Mouse (Mus musculus) CD4-positive, CD25-positive, alpha-beta regulatory T cell, adult 2 months (primary cell): Measurements from ENCODE around the gene Plcb3.

ENCODE experiments used
- DNase-seq: peaks from one replicate; pipeline ENCODE4 v3.0.0-alpha.2; 2012; ENCODE audit warnings: low read depth, low spot score

The Plcb3 gene

DNA sequence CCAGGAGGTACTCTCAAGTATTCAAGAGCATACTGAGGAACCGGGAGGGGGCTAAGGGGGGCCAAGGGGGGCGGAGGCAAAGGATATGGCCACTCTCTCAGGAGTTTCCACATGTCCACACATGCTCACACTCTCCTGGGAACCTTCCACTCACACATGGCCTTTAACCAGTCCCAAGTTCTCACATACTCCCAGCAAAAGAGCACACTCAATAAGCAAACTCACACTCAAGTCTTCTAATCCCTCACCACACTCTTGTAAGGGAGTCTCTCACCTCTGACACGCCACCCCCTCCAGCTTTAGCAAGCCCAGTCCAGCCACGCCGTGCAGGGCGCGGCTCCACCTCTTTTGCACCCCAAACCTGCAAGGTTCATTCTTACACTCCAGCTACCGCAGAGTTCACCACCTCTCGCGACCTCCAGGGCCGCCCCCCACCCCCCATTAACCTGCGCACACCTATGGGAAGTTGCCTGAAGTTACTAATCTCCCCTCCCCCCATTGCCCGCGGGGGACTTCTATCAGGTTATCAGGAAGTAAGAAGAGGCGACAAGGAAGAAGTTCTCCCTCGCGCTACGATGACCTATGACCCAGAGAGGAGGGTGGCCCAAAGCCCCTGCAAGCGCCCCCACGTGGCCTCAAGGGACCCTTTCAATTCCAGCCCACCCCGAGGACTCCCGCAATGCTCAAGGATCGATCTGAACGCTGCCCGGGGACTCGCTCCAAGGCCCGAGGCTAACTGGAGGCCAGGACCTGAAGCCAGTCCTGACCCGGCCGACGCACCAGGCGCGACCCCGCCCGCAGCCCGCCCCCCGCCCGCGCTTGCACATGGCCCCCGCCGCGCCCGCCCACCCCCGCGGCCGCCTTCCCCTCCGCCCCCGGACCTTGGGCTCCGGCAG lies 55.3 kb downstream of the Plcb3 start:
- peak; percentile 67 for DNase-seq

DNA sequence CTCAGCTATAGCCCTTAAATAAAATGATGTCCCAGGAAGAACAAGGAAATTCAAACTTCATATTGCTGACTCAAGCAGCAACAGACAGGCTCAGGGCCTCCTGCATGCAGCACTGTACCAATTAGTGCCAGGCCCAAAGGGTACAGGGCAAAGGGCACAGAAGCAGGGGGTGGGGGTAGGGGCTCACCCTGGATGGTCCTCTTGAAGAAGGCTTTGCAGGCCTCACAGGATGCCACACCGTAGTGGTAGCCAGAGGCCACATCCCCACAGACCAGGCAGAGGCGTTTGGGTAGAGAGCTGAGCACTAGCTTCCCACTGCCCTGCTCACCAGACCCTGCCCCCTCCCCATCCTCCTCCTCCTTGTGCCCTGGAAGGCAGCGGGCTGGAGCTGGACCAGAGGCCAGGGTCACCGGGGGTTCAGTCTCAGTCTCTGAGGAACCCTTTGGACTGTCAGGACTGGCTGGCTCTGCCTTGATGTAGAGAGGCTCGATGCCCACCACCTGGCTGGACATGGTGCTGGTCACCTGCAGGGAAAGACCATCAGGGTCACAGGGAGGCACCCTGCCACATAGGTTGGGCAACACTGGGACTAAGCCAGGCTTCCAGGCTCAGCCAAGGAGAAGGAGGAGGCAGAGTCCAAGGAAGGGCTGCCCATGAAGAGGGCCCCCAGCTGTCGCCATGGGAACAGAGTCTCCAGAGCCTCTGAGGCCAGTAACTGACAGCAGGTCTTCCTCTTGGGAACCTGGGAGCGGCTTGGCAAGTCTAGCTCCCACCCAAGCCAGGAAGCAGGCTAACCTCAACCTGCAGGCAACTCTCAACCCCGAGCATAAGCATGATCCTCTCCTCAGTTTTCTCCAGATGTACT lies 56.2 kb downstream of the Plcb3 start:
- DNase-seq: no peak

GRCm38 (mm10) chr19:6919431-6919830 lies 56.8 kb downstream of the Plcb3 start:
- no peak for DNase-seq

- DNase-seq: no peak
These were observed 57.9 kb downstream of the Plcb3 start for GRCm38 (mm10) chr19:6918321-6918720.

DNA sequence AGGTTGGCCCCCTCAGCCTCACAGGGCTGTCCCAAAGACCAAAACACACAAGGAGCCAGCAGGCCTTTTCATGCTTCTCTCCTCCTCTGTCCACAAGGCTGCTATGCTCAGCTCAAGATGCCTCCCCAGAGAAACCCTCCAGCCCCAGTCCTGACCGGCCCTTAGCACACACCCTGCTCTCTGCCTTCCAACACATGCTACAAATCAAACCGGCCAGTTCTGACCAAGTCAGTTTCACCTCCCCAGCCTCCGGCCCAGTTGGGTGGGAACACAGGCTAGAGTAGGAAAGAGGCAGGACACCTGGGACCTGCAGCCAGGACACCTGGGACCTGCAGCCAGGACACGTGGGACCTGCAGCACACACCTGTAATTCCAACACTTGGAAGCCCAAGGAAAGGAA lies 59.8 kb downstream of the Plcb3 start:
- DNase-seq: no peak

DNA sequence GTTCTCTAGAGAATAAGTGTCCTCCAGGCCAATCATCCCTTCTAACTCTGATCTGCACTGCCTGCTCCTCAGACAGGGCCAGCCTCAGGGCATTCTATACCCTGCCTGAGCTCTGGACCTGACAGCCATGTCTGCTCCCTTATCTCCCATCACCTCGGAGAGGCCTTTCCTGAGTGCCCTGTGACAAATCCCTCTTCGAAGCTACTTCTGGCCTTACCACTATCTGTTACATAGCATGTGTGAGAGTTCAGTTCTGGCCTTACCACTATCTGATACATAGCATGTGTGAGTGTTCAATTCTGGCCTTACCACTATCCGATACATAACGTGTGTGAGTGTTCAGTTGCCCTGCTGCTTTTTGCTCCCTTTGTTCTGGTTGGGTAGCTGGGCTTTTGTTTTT lies 61.0 kb downstream of the Plcb3 start:
- no peak for DNase-seq

GRCm38 (mm10) chr19:6914540-6914939 lies 61.7 kb downstream of the Plcb3 start:
- DNase-seq: no peak

DNA sequence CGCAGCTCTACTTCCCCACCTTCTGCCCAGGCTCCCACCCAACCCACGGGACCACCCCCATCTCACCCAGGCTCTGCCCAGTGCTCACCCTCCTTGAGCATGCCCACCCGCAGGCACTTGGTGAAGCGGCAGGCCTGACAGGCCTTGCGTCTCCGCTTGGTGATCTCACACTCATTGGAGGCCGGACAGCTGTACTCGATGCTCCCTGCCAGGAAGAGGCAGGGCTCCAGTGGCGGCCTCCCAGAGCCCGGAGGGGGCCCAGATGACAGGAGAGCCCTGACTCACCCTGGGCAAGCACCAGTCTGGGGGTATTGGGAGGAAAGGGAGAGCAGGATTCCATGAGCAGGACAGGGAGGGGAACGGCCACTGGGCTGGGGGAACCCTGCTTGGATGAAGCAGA lies 62.3 kb downstream of the Plcb3 start:
- DNase-seq: no peak

DNA sequence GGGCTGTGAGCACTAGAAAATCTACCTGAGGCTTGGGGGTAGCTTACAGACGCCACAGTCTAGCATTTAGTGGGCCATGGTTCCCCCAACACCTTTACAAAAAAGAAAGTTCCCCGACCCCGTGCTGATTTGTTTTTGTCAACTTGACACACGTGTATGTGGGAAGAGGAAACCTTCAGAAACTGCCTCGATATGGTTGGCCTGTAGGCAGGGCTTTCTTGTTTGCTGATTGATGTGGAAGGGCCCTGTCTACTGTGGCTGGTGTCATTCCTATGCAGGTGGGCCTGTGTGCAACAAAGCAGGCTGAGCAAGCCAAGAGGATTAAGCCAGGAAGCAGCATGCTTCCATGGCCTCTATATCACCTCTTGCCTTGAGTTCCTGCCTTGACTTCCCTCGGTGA lies 63.2 kb downstream of the Plcb3 start:
- DNase-seq: no peak

DNA sequence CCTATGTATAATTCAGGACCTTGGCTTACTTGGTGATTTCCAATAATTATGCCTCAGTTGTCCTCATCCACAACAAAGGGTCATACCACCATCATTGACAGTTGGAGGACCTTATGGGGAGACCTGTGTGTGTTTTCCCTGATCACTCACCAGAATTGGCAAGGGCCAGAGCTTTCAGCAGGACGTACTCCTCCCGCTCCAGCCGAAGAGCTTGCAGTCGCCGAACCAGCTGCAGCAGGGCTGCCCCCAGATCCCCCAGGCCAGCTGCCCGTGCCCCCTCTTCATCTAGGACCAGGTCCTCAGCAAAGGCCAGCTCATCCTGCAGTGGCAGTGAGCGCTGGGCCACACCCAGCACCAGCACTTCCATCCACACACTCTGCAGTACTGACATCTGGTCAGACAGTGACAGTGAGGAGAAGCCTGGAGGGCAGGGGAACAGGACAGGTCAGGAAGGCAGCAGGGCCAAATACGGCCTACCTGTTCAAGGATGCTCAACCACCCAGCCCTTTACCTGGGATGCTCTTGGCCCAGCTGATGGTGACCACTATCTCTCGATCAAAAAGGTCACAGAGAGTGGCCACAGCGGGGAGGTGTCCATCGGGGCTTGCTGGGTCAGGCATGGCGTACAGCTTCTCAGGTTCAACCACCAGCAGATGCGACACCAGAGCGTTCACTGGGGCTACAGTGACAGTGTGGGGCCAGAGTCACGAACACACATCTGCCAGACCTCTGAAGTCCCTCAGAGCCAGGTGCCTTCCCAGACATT lies 63.9 kb downstream of the Plcb3 start:
- DNase-seq: no peak

GRCm38 (mm10) chr19:6911101-6912074 lies 64.9 kb downstream of the Plcb3 start:
- DNase-seq: no peak

GRCm38 (mm10) chr19:6910306-6910705 lies 66.0 kb downstream of the Plcb3 start:
- DNase-seq: peak; percentile 60

DNA sequence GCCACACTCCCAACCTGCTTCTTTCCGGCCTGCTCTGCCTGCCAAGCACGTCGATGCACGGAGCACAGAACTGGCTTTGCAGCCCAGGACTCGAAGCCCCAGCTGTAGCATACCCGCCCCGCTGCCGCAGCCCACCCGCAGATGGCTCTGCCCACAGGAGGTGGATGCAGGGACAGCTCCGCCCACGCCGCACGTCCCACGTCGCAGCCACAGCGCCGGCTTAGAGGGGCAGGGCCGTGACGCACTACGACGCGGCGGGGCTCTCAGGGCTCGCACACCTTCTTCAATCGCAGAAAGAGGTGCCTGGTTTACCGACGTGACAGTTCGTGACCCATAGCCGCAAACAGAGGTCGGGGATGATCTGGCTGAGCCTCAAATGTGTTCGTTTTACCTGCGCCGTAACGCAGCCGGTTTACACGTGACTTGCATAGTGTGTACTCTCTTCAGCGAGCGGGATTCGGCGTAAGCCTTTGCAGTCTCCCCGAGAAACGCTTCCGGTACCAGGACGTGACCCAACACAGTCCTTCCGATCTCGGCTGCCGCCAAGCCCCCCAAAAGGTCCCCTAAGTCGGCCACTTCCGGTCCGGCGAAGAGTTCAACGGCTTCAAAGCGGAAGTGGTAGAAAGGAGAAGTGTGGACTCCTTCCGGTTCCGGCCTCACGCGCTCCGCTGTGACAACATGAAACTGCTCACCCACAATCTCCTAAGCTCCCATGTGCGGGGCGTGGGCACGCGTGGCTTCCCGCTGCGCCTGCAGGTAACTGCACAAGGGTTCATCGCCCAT lies 66.6 kb downstream of the Plcb3 start, which contains the start of the genes Trmt112 and Prdx5:
Trmt112 (plus strand) TSS at position 192 of the 783 bp plus-strand sequence.
Prdx5 (minus strand) TSS at position 600 of the 783 bp plus-strand sequence.
- DNase-seq: peak; percentile 95

GRCm38 (mm10) chr19:6909021-6909420 lies 67.2 kb downstream of the Plcb3 start:
- no peak for DNase-seq

DNA sequence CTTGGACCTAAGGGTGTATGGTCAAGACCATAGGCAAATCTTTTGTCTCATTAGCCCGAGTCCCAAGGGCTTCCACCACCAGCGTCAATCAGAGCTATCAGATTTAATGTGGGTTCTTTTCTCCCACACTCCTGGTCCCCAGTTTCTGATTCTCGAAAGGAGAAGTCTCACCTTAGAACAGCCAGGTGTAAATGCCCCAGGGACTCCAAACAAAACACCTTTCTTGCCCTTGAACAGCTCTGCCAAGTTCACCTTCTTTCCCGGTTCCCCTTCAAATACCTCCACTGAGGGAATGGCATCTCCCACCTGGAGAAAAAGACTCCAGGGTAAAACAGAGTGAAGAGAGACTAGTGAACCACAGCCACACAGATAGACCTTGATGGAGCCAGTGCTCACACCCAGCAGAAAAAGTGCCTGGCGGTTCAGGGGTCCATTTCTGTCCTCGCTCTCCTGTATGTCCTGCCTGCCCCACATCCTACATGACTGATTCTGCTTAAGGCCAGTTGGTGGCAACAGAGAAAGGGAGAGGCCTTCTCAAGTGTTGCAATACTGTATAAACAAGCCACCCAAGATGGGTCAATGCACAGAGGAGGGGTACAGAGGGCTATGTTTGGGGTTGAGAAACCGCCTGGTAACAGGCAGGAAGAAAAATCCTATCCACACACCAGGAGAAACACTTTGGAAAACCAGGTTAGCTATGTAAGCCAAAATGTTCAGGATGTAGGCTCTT lies 68.3 kb downstream of the Plcb3 start:
- DNase-seq: no peak

- DNase-seq: no peak
These were observed 69.2 kb downstream of the Plcb3 start for GRCm38 (mm10) chr19:6907094-6907493.

- DNase-seq: no peak
These were observed 70.1 kb downstream of the Plcb3 start for GRCm38 (mm10) chr19:6906199-6906598.

DNA sequence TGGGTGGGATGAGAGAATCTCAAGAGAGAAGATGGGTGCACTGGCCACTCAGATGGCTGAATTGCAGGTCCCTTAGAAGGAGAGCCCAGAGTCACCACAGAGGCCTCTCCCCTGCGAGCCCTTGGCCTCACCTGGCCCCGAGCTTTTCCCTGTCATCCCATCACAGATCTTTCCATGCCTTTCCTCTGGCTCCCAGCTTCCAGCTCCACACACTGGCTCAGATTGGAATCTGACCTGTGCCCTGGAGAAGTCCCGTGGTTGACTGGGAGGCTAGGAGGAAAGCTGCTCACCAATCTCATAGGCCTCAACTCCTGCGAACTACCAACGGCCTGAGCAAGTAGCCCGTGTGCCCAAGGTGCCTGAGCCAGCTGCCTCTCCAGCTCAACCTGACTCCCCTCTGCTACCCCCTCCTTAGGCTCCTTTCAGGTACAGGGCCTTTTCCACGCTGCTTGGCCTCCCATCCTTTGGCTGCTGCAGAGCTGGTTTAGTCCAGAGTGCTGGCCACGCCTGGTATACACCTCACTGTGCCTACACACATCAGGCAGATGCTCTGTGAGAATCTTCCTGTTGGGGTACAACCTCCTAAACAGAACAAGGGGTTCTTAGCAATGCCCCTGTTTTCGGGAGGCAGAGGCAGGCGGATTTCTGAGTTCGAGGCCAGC lies 70.6 kb downstream of the Plcb3 start:
- no peak for DNase-seq
